Mouse (Mus musculus) liver, embryonic 14.5 days (tissue): ENCODE results near the gene Sgtb. TPM values are rescaled to one million over a fixed set of nuclear protein-coding genes. Genes with fewer than 3 reads are reported as not detected.

ENCODE experiments used
- ATAC-seq: fragments of 200-750 bp; cut with Nextera tagmentation; 2 replicates; pipeline ENCODE4 v1.8.0; 2017; ENCODE audit warnings: moderate number of reproducible peaks, mild to moderate bottlenecking, moderate library complexity; ENCODE audit not compliant: insufficient read depth
- DNase-seq, 3 experiments: peaks; one replicate each; pipeline ENCODE4 v3.0.0-alpha.2; 2012 to 2013; ENCODE audit warnings: low read depth in 3 of 3, low spot score in 3 of 3
- H3K27ac ChIP-seq: fragments of 300-500 bp; sonication (generic); 2 replicates; pipeline ENCODE4 v1.5.1; 2014; ENCODE audit warnings: moderate library complexity, mild to moderate bottlenecking, control low read depth, inconsistent platforms
- H3K27me3 ChIP-seq: fragments of 300-500 bp; sonication (generic); 2 replicates; pipeline ENCODE4 v1.6.1; 2014; ENCODE audit warnings: mild to moderate bottlenecking, low read length, moderate library complexity; ENCODE audit not compliant: control insufficient read depth, insufficient read depth
- H3K36me3 ChIP-seq: fragments of 300-500 bp; sonication (generic); replicated peaks from 2 replicates; pipeline ENCODE4 v1.6.1; 2014; ENCODE audit warnings: low read depth; ENCODE audit not compliant: control insufficient read depth, insufficient read depth
- H3K4me1 ChIP-seq, 2 experiments: fragments of 200-500 bp in 1 of 2; fragments of 300-500 bp in 1 of 2; sonication (generic) in 1 of 2; replicated peaks; 2 replicates each; pipeline ENCODE4 v1.6.1; 2012 to 2014; ENCODE audit warnings: antibody characterized with exemption in 1 of 2, inconsistent platforms in 1 of 2, low read length in 1 of 2; ENCODE audit not compliant: control insufficient read depth in 2 of 2, insufficient read depth in 2 of 2
- H3K4me2 ChIP-seq: fragments of 300-500 bp; sonication (generic); 2 replicates; pipeline ENCODE4 v1.6.1; 2014; ENCODE audit warnings: low read depth, mild to moderate bottlenecking, control low read depth, moderate library complexity
- H3K4me3 ChIP-seq, 2 experiments: fragments of 200-500 bp in 1 of 2; fragments of 300-500 bp in 1 of 2; sonication (generic) in 1 of 2; 2 replicates each; pipeline ENCODE4 v1.5.1; 2012 to 2014; ENCODE audit warnings: low read depth in 2 of 2, low read length in 2 of 2, mild to moderate bottlenecking in 2 of 2, control low read depth in 1 of 2, inconsistent platforms in 1 of 2, moderate library complexity in 1 of 2; ENCODE audit not compliant: insufficient read depth in 1 of 2
- H3K9ac ChIP-seq: fragments of 300-500 bp; sonication (generic); replicated peaks from 2 replicates; pipeline ENCODE4 v1.6.1; 2014; ENCODE audit warnings: mild to moderate bottlenecking, control low read depth, moderate library complexity
- H3K9me3 ChIP-seq: fragments of 300-500 bp; sonication (generic); 2 replicates; pipeline ENCODE4 v1.6.1; 2016; ENCODE audit warnings: low read length, mixed read lengths; ENCODE audit not compliant: control insufficient read depth
- CTCF ChIP-seq: IDR thresholded peaks from 2 replicates; pipeline ENCODE4 v1.5.1; 2016; ENCODE audit warnings: antibody characterized with exemption, low read depth, control low read depth
- EP300 ChIP-seq: IDR thresholded peaks from 2 replicates; pipeline ENCODE4 v1.6.1; 2016; ENCODE audit warnings: antibody characterized with exemption, low read depth
- WGBS: fragments of 180-500 bp; shearing (Covaris S2); extraction: QIAGEN DNeasy Blood & Tissue Kit; methylation state at CpG from one replicate; pipeline ENCODE4 v1.1.7; 2014; ENCODE audit not compliant: insufficient replicate concordance; 5-methylcytosine and 5-hydroxymethylcytosine counted together
- polyA plus RNA-seq, 2 experiments: library from polyadenylated mRNA; depleted of rRNA in 1 of 2; stranded (reverse) in 1 of 2; unstranded in 1 of 2; fragments of >200 nt; fragmentation: Nextera tagmentation in 1 of 2; extraction: Ambion mirVana in 1 of 2; gene quantifications; 2 replicates each; pipeline versions ENCODE4 v1.2.1 to v1.2.3; 2012 to 2014

Gene Sgtb
- polyA plus RNA-seq, 2 experiments, result 0.26 to 0.58 TPM

GRCm38 (mm10) chr13:104069216-104069615 lies 40.3 kb upstream of the Sgtb start:
- Histone ChIP-seq H3K36me3 (no peaks in the 10 kb centered on the region), H3K27ac (no peak overlapping the region), H3K4me2 (no peak overlapping the region), H3K9me3 (no peaks in the 10 kb centered on the region), H3K27me3 (no peaks in the 10 kb centered on the region), H3K9ac (no peak overlapping the region), H3K4me3 (no peak overlapping the region), H3K4me1 (no peaks in the 10 kb centered on the region)
- ATAC-seq, result no peak
- DNase-seq, result no peak
- TF ChIP-seq EP300 (no peak), CTCF (no peak)
- 77% methylated on average over 11 of the region's 11 CpGs for WGBS

GRCm38 (mm10) chr13:104070703-104071102 lies 38.8 kb upstream of the Sgtb start:
- no peak overlapping the region for H3K4me2 ChIP-seq
- H3K9me3 ChIP-seq, result no peaks in the 10 kb centered on the region
- TF ChIP-seq EP300, result no peak
- TF ChIP-seq CTCF, result no peak
- no peak overlapping the region for H3K4me3 ChIP-seq
- ATAC-seq (no peak), DNase-seq (no peak)
- H3K27ac ChIP-seq, result no peak overlapping the region
- H3K9ac ChIP-seq, result no peak overlapping the region
- no peaks in the 10 kb centered on the region for H3K36me3 ChIP-seq
- no peaks in the 10 kb centered on the region for H3K27me3 ChIP-seq
- WGBS, result 56% methylated on average over 3 of the region's 3 CpGs
- H3K4me1 ChIP-seq, result peaks cover 0 to 3% of the 10 kb centered on the region in 2 experiments; a peak in 1 of 4 replicates

DNA sequence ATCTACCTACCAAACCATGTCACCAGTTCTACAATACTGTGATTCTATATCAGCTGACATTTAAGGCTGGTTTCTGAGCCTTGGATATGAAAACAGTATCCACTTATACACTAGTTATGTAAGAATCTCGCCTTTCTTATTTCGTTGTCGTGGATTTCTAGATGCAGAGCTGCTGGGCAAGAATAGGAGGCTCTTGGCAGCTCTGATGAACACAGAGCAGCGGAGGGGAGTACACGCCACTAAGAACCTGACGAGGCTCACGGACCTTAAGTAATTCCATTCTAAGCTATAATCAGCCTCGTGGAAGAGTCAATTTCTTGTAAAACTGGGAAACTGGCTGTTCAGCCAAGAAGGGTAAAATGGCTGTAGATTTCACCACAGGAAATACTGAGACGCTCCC lies 37.2 kb upstream of the Sgtb start:
- Histone ChIP-seq H3K4me3 (no peak overlapping the region), H3K9me3 (no peaks in the 10 kb centered on the region), H3K4me1 (peaks cover 0 to 3% of the 10 kb centered on the region in 2 experiments; a peak in 1 of 4 replicates), H3K9ac (no peak overlapping the region), H3K27ac (no peak overlapping the region), H3K4me2 (no peak overlapping the region), H3K36me3 (no peaks in the 10 kb centered on the region), H3K27me3 (no peaks in the 10 kb centered on the region)
- ATAC-seq (no peak), DNase-seq (no peak)
- TF ChIP-seq CTCF (no peak), EP300 (no peak)
- 78% methylated on average over 9 of the region's 9 CpGs for WGBS

GRCm38 (mm10) chr13:104074230-104074629 lies 35.3 kb upstream of the Sgtb start:
- Histone ChIP-seq H3K4me3 (no peak overlapping the region), H3K4me1 (peaks cover 0 to 3% of the 10 kb centered on the region in 2 experiments; a peak in 1 of 4 replicates), H3K27me3 (no peaks in the 10 kb centered on the region), H3K9me3 (no peaks in the 10 kb centered on the region), H3K36me3 (no peaks in the 10 kb centered on the region), H3K4me2 (no peak overlapping the region), H3K27ac (no peak overlapping the region), H3K9ac (no peak overlapping the region)
- TF ChIP-seq CTCF, result no peak
- peak; percentile 50 for ATAC-seq
- no peak for DNase-seq
- WGBS, result 30% methylated on average over 8 of the region's 8 CpGs

DNA sequence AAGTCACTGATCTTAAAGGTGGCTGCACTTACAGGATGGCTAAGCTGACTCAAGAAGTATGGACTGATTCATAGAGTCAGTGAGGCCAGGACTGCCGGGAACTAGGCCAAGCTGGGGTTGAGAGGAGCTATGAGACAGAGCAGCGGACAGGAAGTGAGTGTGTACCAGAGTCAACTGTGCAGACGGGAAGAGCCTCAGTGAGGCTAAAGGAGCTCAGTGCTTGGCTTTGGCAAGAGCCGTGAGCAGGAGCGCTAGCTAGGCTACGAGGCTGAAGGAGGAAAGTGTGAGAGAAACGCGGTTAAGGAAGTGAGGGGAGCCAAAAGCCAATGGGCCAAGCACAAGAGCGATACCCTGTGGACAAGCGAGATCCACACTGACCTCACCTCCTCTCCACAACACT lies 34.8 kb upstream of the Sgtb start:
- Histone ChIP-seq H3K4me2 (no peak overlapping the region), H3K4me3 (no peak overlapping the region), H3K4me1 (peaks cover 0 to 3% of the 10 kb centered on the region in 2 experiments; a peak in 1 of 4 replicates), H3K27ac (no peak overlapping the region), H3K9me3 (no peaks in the 10 kb centered on the region), H3K9ac (no peak overlapping the region), H3K27me3 (no peaks in the 10 kb centered on the region), H3K36me3 (no peaks in the 10 kb centered on the region)
- 0 out of 2 replicates have a peak, but pooled peaks have one; percentile 28 for ATAC-seq
- TF ChIP-seq CTCF (no peak), EP300 (no peak)
- no peak for DNase-seq
- WGBS, result 37% methylated on average over 10 of the region's 10 CpGs
